Mouse (Mus musculus) intestine, postnatal 0 days (tissue): ENCODE measurements around the gene Kat6b. TPM values are rescaled to one million over a fixed set of nuclear protein-coding genes. Genes with fewer than 3 reads are reported as not detected.

Source experiments
- ATAC-seq: fragments of 200-750 bp; cut with Nextera tagmentation; 2 replicates; pipeline ENCODE4 v1.8.0; 2017; ENCODE audit warnings: mild to moderate bottlenecking, moderate TSS enrichment, moderate library complexity
- H3K27ac ChIP-seq: fragments of 300-500 bp; sonication (generic); 2 replicates; pipeline ENCODE4 v1.5.1; 2014; ENCODE audit warnings: mild to moderate bottlenecking, low read depth, low read length, moderate library complexity
- H3K27me3 ChIP-seq: fragments of 300-500 bp; sonication (generic); replicated peaks from 2 replicates; pipeline ENCODE4 v1.6.1; 2014; ENCODE audit warnings: low read length, mixed read lengths; ENCODE audit not compliant: control insufficient read depth, insufficient read depth
- H3K36me3 ChIP-seq: fragments of 300-500 bp; sonication (generic); 2 replicates; pipeline ENCODE4 v1.6.1; 2014; ENCODE audit warnings: mild to moderate bottlenecking, moderate library complexity; ENCODE audit not compliant: control insufficient read depth, insufficient read depth
- H3K4me1 ChIP-seq: fragments of 300-500 bp; sonication (generic); replicated peaks from 2 replicates; pipeline ENCODE4 v1.6.1; 2014; ENCODE audit warnings: antibody characterized with exemption, low read length, mixed read lengths; ENCODE audit not compliant: control insufficient read depth, insufficient read depth
- H3K4me2 ChIP-seq: fragments of 300-500 bp; sonication (generic); replicated peaks from 2 replicates; pipeline ENCODE4 v1.6.1; 2014; ENCODE audit warnings: low read depth, mild to moderate bottlenecking, moderate library complexity
- H3K4me3 ChIP-seq: fragments of 300-500 bp; sonication (generic); 2 replicates; pipeline ENCODE4 v1.5.1; 2014; ENCODE audit warnings: low read depth, low read length
- H3K9ac ChIP-seq: fragments of 300-500 bp; sonication (generic); 2 replicates; pipeline ENCODE4 v1.6.1; 2014; ENCODE audit warnings: mild to moderate bottlenecking, low read depth, low read length
- H3K9me3 ChIP-seq: fragments of 300-500 bp; sonication (generic); 2 replicates; pipeline ENCODE4 v1.6.1; 2016; ENCODE audit warnings: mixed run types; ENCODE audit not compliant: control insufficient read depth
- CTCF ChIP-seq: sonication (generic); IDR thresholded peaks from 2 replicates; pipeline ENCODE4 v1.5.1; 2016; ENCODE audit warnings: low read depth, mild to moderate bottlenecking, control low read depth, antibody characterized with exemption, moderate library complexity
- WGBS: fragments of 180-500 bp; shearing (Covaris S2); extraction: QIAGEN DNeasy Blood & Tissue Kit; methylation state at CpG from one replicate; pipeline ENCODE4 v1.1.7; 2014; 5-methylcytosine and 5-hydroxymethylcytosine counted together
- polyA plus RNA-seq: library from polyadenylated mRNA; unstranded; fragments of >200 nt; fragmentation: Nextera tagmentation; extraction: Ambion mirVana; gene quantifications from 2 replicates; pipeline ENCODE4 v1.2.1, GENCODE M21; 2015

Kat6b gene
- polyA plus RNA-seq, 1 experiment from 2014 or later: 4.8 TPM

DNA sequence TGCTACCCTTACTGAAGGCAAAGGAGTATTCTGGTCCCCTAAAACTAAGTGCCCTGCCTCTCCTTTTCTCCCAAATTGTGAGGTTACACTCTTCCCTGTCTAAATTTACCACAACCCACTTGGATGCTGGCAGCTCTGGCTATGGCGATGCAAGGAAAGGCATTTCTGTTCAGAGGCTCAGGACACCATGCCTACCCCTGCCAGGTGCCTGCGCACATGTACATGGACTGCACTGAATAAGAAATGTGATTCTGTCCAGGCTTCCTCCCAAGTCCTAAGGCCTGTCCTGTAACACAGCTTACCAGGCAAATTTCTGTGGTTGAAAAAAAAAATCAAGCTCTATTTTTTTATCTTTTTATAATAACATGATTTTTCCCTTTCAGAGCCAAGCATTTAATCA is 195.0 kb downstream of the Kat6b start:
- Histone ChIP-seq H3K9me3 (no peaks in the 10 kb centered on the region), H3K9ac (no peak overlapping the region), H3K4me2 (no peak overlapping the region), H3K36me3 (no peaks in the 10 kb centered on the region; the same call in 1 of the 2 replicates), H3K4me3 (no peak overlapping the region), H3K27me3 (no peaks in the 10 kb centered on the region), H3K4me1 (no peaks in the 10 kb centered on the region), H3K27ac (no peak overlapping the region)
- ATAC-seq: no peak
- TF ChIP-seq CTCF: no peak
- 93% methylated on average over 2 of the region's 2 CpGs for WGBS

DNA sequence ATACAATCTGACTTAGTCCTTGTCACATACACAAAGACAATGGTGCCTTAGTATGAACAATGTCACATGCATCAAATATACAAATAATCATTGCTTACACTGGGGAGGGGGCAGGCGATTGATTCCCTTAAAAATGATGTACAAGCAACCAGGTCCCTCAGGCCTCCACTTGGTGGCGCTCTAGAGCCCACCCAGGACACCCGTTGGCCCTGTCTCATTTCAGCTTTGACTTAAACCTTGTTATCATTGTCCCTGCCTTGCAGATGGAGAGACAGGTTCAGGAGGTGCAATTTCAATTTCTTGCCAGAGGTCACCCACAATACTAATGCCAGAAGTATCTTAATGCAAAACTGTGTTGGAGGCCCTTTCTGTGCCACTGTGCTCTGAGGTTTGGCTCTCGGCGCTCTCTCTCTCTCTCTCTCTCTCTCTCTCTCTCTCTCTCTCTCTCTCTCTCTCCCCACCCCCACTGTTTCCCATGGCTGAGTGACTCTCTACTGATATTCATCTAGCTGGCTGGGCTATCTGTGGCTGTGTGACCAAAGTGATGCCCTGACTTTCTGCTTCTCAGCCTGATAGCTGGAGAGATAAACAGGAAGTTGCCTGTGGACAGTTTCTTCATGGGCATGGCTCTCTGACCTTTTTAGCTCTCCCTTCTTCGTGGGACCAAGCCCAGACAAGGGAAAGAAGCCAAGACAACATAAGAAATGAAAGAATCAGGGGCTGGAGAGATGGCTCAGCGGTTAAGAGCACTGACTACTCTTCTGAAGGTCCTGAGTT is 197.5 kb downstream of the Kat6b start:
- no peak for ATAC-seq
- Histone ChIP-seq H3K27ac (no peak overlapping the region), H3K9ac (no peak overlapping the region), H3K36me3 (no peaks in the 10 kb centered on the region), H3K4me1 (no peaks in the 10 kb centered on the region), H3K4me3 (no peak overlapping the region), H3K27me3 (no peaks in the 10 kb centered on the region), H3K4me2 (no peak overlapping the region), H3K9me3 (no peaks in the 10 kb centered on the region)
- WGBS: 46% methylated on average over 7 of the region's 7 CpGs
- peak; percentile 86 for TF ChIP-seq CTCF

DNA sequence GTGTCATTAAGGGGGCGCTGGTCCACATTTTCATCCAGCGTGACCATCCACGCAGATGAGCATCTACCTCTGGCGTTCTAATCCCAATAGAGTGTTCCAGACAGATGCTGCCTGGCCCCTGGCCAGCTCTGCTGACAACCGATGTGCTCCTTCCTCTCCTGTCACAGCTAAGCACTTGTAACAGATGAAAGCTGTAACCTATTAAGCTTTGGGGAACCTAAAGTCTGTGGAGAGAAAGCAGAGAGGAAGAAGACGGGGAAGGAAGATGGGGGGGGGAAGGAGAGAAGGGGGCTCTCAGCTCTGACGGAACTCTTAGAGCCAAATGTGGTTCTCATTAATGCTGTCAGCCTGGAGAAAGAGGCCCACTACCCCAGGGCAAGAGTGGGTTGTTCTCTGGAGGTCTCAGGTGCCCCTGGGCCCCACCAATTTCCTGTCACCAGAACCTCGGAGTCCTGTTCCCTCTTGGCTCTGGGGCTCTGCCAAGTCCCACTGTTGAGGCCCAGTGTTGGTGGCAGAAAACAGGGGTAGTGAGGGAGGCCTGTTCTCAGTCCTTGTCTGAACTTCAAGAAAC is 198.5 kb downstream of the Kat6b start:
- Histone ChIP-seq H3K4me3 (no peak overlapping the region), H3K4me2 (no peak overlapping the region), H3K9me3 (no peaks in the 10 kb centered on the region), H3K36me3 (no peaks in the 10 kb centered on the region), H3K4me1 (no peaks in the 10 kb centered on the region), H3K27ac (no peak overlapping the region), H3K9ac (no peak overlapping the region), H3K27me3 (no peaks in the 10 kb centered on the region)
- no peak for TF ChIP-seq CTCF
- no peak for ATAC-seq
- 53% methylated on average over 8 of the region's 8 CpGs for WGBS

DNA sequence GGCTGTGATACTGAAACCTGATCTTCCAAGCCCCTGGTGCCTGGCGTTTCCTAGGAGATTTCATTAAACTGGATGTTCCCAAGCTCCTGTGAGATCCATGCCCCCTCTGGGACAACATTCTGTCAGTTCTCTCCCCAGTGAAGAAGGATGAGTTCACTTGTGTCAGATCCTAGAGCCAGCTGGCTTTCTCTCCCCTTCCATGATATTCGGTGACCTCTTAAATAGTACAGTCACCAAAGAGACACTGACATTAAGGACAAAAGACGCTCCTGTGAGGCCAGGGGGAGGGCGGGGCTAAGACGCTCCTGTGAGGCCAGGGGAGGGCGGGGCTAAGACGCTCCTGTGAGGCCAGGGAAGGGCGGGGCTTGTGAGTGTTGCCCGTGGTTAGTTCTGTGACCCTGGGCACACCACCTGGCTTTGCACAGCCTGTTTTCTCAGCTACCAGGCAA is 201.5 kb downstream of the Kat6b start:
- Histone ChIP-seq H3K4me1 (no peaks in the 10 kb centered on the region), H3K4me2 (peak overlapping the region; percentile 43), H3K36me3 (no peaks in the 10 kb centered on the region), H3K27ac (no peak overlapping the region), H3K9ac (no peak overlapping the region), H3K4me3 (no peak overlapping the region), H3K9me3 (no peaks in the 10 kb centered on the region), H3K27me3 (0 out of 2 replicates have a peak, but pooled peaks cover 3% of the 10 kb centered on the region)
- 4% methylated on average over 9 of the region's 9 CpGs for WGBS
- peak; percentile 76 for ATAC-seq
- no peak for TF ChIP-seq CTCF

DNA sequence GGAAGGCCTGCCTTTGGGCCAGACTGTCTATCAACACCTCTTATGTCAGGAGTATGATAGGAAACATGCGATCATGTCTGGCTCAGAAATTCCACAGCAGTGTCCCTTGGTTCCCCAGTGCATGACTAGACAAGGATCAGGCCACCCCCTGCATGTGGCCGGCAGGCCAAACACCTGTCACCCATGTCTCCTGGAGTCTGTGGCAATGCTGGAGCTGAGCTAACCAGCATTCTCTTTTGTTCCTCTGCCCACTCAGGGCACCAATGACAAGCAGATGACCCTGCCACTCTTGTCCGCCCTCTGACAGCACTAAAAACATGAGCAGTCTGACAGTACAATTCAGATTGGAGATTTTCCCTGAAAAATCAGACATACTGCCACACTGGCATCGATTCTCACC is 202.6 kb downstream of the Kat6b start:
- 90% methylated on average over 4 of the region's 4 CpGs for WGBS
- ATAC-seq: no peak
- no peaks in the 10 kb centered on the region for H3K36me3 ChIP-seq
- H3K4me1 ChIP-seq: no peaks in the 10 kb centered on the region
- H3K9me3 ChIP-seq: no peaks in the 10 kb centered on the region
- 0 out of 2 replicates have a peak, but pooled peaks cover 3% of the 10 kb centered on the region for H3K27me3 ChIP-seq
- no peak overlapping the region for H3K27ac ChIP-seq
- H3K4me3 ChIP-seq: no peak overlapping the region
- no peak for TF ChIP-seq CTCF
- H3K4me2 ChIP-seq: no peak overlapping the region
- H3K9ac ChIP-seq: no peak overlapping the region

DNA sequence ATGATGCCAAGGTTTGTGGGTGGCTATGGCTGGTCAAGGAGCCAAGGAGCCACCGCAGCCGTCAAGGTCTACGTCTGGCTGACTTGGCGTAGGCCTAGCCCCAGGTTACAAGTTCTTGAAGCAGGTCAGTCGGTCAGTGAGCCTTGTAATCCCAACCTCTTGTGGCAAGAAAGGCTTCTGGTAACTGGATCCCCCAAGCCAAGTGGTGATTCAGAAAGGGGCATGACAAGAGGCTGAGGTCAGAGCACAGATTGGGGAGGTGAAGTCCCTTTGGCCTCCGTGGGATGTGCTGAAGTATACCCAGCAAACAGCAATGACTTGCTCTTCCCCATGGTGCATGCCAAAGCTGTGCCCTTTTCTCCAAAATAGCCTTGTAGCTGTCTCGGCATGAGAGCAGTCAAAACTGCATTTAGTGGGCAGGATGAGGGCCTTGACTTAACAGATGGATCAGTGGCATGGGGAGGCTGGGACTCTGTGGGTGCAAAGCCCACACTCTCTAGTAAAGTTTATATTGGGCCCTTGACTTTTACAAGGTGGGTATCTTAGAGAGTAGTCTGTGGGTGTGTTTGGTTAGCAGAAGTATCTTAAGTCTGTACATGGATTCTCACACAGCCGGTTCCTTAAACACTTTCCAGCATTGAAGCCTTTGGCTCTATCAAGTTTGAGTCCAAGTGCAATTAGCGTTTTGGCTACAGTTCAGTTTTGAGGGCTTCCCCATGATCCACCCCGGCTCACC is 204.3 kb downstream of the Kat6b start:
- H3K4me3 ChIP-seq: no peak overlapping the region
- H3K27ac ChIP-seq: no peak overlapping the region
- 0 out of 2 replicates have a peak, but pooled peaks cover 3% of the 10 kb centered on the region for H3K27me3 ChIP-seq
- TF ChIP-seq CTCF: no peak
- WGBS: 90% methylated on average over 10 of the region's 10 CpGs
- H3K4me2 ChIP-seq: no peak overlapping the region
- no peaks in the 10 kb centered on the region for H3K36me3 ChIP-seq
- H3K9ac ChIP-seq: no peak overlapping the region
- no peaks in the 10 kb centered on the region for H3K9me3 ChIP-seq
- ATAC-seq: no peak
- no peaks in the 10 kb centered on the region for H3K4me1 ChIP-seq
